Mouse (Mus musculus) limb, embryonic 15.5 days (tissue): ENCODE data around the gene Numb. TPM values are rescaled to one million over a fixed set of nuclear protein-coding genes. Genes with fewer than 3 reads are reported as not detected.

Experiments used
- ATAC-seq: fragments of 200-750 bp; cut with Nextera tagmentation; 2 replicates; pipeline ENCODE4 v1.8.0; 2017; ENCODE audit warnings: low read depth, moderate TSS enrichment; ENCODE audit not compliant: insufficient number of reproducible peaks, low FRiP score, low TSS enrichment
- H3K27ac ChIP-seq: fragments of 300-500 bp; sonication (generic); 2 replicates; pipeline ENCODE4 v1.5.1; 2015; ENCODE audit warnings: moderate library complexity, mild to moderate bottlenecking, inconsistent platforms
- H3K27me3 ChIP-seq: fragments of 300-500 bp; sonication (generic); 2 replicates; pipeline ENCODE4 v1.6.1; 2015; ENCODE audit warnings: inconsistent platforms
- H3K36me3 ChIP-seq: fragments of 300-500 bp; sonication (generic); 2 replicates; pipeline ENCODE4 v1.6.1; 2015; ENCODE audit warnings: inconsistent platforms
- H3K4me1 ChIP-seq: fragments of 300-500 bp; sonication (generic); 2 replicates; pipeline ENCODE4 v1.6.1; 2015; ENCODE audit warnings: inconsistent platforms
- H3K4me2 ChIP-seq: fragments of 300-500 bp; sonication (generic); 2 replicates; pipeline ENCODE4 v1.6.1; 2015; ENCODE audit warnings: mild to moderate bottlenecking, inconsistent platforms
- H3K4me3 ChIP-seq: fragments of 300-500 bp; sonication (generic); 2 replicates; pipeline ENCODE4 v1.5.1; 2015; ENCODE audit warnings: mild to moderate bottlenecking, inconsistent platforms
- H3K9ac ChIP-seq: fragments of 300-500 bp; sonication (generic); 2 replicates; pipeline ENCODE4 v1.6.1; 2015; ENCODE audit warnings: inconsistent platforms
- H3K9me3 ChIP-seq: fragments of 300-500 bp; sonication (generic); 2 replicates; pipeline ENCODE4 v1.6.1; 2016; ENCODE audit warnings: inconsistent platforms
- WGBS: fragments of 180-500 bp; shearing (Covaris S2); methylation state at CpG from one replicate; pipeline ENCODE4 v1.1.7; 2015; 5-methylcytosine and 5-hydroxymethylcytosine counted together
- polyA plus RNA-seq: library from polyadenylated mRNA; unstranded; fragments of >200 nt; fragmentation: Nextera tagmentation; extraction: Ambion mirVana; gene quantifications from 2 replicates; pipeline ENCODE4 v1.2.1, GENCODE M21; 2015

Numb gene
- polyA plus RNA-seq, 1 experiment from 2014 or later = 37.5 TPM

- Histone ChIP-seq H3K4me1 (no peaks in the 10 kb centered on the region), H3K4me2 (no peak overlapping the region), H3K27ac (no peak overlapping the region), H3K4me3 (no peak overlapping the region), H3K27me3 (no peaks in the 10 kb centered on the region), H3K36me3 (peaks cover 37% of the 10 kb centered on the region), H3K9ac (no peak overlapping the region), H3K9me3 (no peaks in the 10 kb centered on the region)
- WGBS = 89% methylated on average over 10 of the region's 10 CpGs
- ATAC-seq = no peak
These were observed 130.0 kb downstream of the Numb start for GRCm38 (mm10) chr12:83791737-83792136.

GRCm38 (mm10) chr12:83790749-83791148 lies 131.0 kb downstream of the Numb start:
- Histone ChIP-seq H3K9me3 (no peaks in the 10 kb centered on the region), H3K27me3 (no peaks in the 10 kb centered on the region), H3K4me2 (no peak overlapping the region), H3K36me3 (peaks cover 30% of the 10 kb centered on the region), H3K4me3 (no peak overlapping the region), H3K4me1 (no peaks in the 10 kb centered on the region), H3K9ac (no peak overlapping the region), H3K27ac (no peak overlapping the region)
- no peak for ATAC-seq
- 74% methylated on average over 4 of the region's 4 CpGs for WGBS

GRCm38 (mm10) chr12:83789781-83790140 lies 132.0 kb downstream of the Numb start:
- ATAC-seq = no peak
- Histone ChIP-seq H3K9me3 (no peaks in the 10 kb centered on the region), H3K9ac (no peak overlapping the region), H3K4me2 (no peak overlapping the region), H3K4me1 (no peaks in the 10 kb centered on the region), H3K27me3 (no peaks in the 10 kb centered on the region), H3K27ac (no peak overlapping the region), H3K4me3 (no peak overlapping the region), H3K36me3 (peaks cover 22% of the 10 kb centered on the region)
- WGBS = 26% methylated on average over 4 of the region's 4 CpGs

- H3K27me3 ChIP-seq = no peaks in the 10 kb centered on the region
- no peak overlapping the region for H3K9ac ChIP-seq
- H3K27ac ChIP-seq = no peak overlapping the region
- H3K9me3 ChIP-seq = no peaks in the 10 kb centered on the region
- 79% methylated on average over 17 of the region's 17 CpGs for WGBS
- H3K4me2 ChIP-seq = no peak overlapping the region
- peaks cover 21% of the 10 kb centered on the region for H3K36me3 ChIP-seq
- no peaks in the 10 kb centered on the region for H3K4me1 ChIP-seq
- ATAC-seq = no peak
- H3K4me3 ChIP-seq = no peak overlapping the region
These were observed 132.5 kb downstream of the Numb start for GRCm38 (mm10) chr12:83789051-83789780.

- 0 out of 2 replicates have a peak, but pooled peaks cover 4% of the 10 kb centered on the region for H3K4me1 ChIP-seq
- no peak overlapping the region for H3K27ac ChIP-seq
- H3K9me3 ChIP-seq = no peaks in the 10 kb centered on the region
- ATAC-seq = no peak
- H3K36me3 ChIP-seq = no peaks in the 10 kb centered on the region
- no peak overlapping the region for H3K4me2 ChIP-seq
- no peak overlapping the region for H3K4me3 ChIP-seq
- H3K27me3 ChIP-seq = no peaks in the 10 kb centered on the region
- WGBS = 56% methylated on average over 4 of the region's 4 CpGs
- no peak overlapping the region for H3K9ac ChIP-seq
These were observed 136.4 kb downstream of the Numb start for GRCm38 (mm10) chr12:83785305-83785704.

GRCm38 (mm10) chr12:83782669-83783068 lies 139.1 kb downstream of the Numb start:
- Histone ChIP-seq H3K27me3 (no peaks in the 10 kb centered on the region), H3K36me3 (no peaks in the 10 kb centered on the region), H3K9me3 (no peaks in the 10 kb centered on the region), H3K4me1 (0 out of 2 replicates have a peak, but pooled peaks cover 4% of the 10 kb centered on the region), H3K4me2 (no peak overlapping the region), H3K9ac (no peak overlapping the region), H3K4me3 (no peak overlapping the region), H3K27ac (no peak overlapping the region)
- 91% methylated on average over 10 of the region's 10 CpGs for WGBS
- ATAC-seq = no peak

GRCm38 (mm10) chr12:83781640-83782278 lies 140.0 kb downstream of the Numb start:
- no peaks in the 10 kb centered on the region for H3K36me3 ChIP-seq
- H3K4me2 ChIP-seq = no peak overlapping the region
- H3K4me1 ChIP-seq = 0 out of 2 replicates have a peak, but pooled peaks cover 4% of the 10 kb centered on the region
- no peaks in the 10 kb centered on the region for H3K9me3 ChIP-seq
- H3K27ac ChIP-seq = no peak overlapping the region
- no peaks in the 10 kb centered on the region for H3K27me3 ChIP-seq
- ATAC-seq = no peak
- WGBS = 66% methylated on average over 23 of the region's 23 CpGs
- H3K4me3 ChIP-seq = no peak overlapping the region
- no peak overlapping the region for H3K9ac ChIP-seq

GRCm38 (mm10) chr12:83781204-83781603 lies 140.5 kb downstream of the Numb start:
- no peaks in the 10 kb centered on the region for H3K36me3 ChIP-seq
- no peak overlapping the region for H3K9ac ChIP-seq
- H3K4me3 ChIP-seq = no peak overlapping the region
- no peaks in the 10 kb centered on the region for H3K27me3 ChIP-seq
- WGBS = 65% methylated on average over 7 of the region's 7 CpGs
- H3K27ac ChIP-seq = no peak overlapping the region
- H3K9me3 ChIP-seq = no peaks in the 10 kb centered on the region
- 0 out of 2 replicates have a peak, but pooled peaks cover 4% of the 10 kb centered on the region for H3K4me1 ChIP-seq
- H3K4me2 ChIP-seq = no peak overlapping the region
- ATAC-seq = no peak

- ATAC-seq = no peak
- Histone ChIP-seq H3K36me3 (no peaks in the 10 kb centered on the region), H3K4me1 (0 out of 2 replicates have a peak, but pooled peaks cover 4% of the 10 kb centered on the region), H3K9me3 (no peaks in the 10 kb centered on the region), H3K27me3 (no peaks in the 10 kb centered on the region), H3K9ac (no peak overlapping the region), H3K4me2 (no peak overlapping the region), H3K27ac (no peak overlapping the region), H3K4me3 (no peak overlapping the region)
- 81% methylated on average over 3 of the region's 3 CpGs for WGBS
These were observed 141.6 kb downstream of the Numb start for GRCm38 (mm10) chr12:83780181-83780580.

- Histone ChIP-seq H3K9me3 (no peaks in the 10 kb centered on the region), H3K4me3 (no peak overlapping the region), H3K4me2 (no peak overlapping the region), H3K27me3 (no peaks in the 10 kb centered on the region), H3K36me3 (no peaks in the 10 kb centered on the region), H3K9ac (no peak overlapping the region), H3K4me1 (0 out of 2 replicates have a peak, but pooled peaks cover 4% of the 10 kb centered on the region), H3K27ac (no peak overlapping the region)
- no peak for ATAC-seq
- WGBS = 85% methylated on average over 7 of the region's 7 CpGs
These were observed 145.0 kb downstream of the Numb start for GRCm38 (mm10) chr12:83776766-83777165.

GRCm38 (mm10) chr12:83775621-83776020 lies 146.1 kb downstream of the Numb start:
- 80% methylated on average over 12 of the region's 12 CpGs for WGBS
- H3K27me3 ChIP-seq = no peaks in the 10 kb centered on the region
- H3K36me3 ChIP-seq = no peaks in the 10 kb centered on the region
- peaks cover 3% of the 10 kb centered on the region for H3K4me1 ChIP-seq
- no peak overlapping the region for H3K4me2 ChIP-seq
- no peaks in the 10 kb centered on the region for H3K9me3 ChIP-seq
- H3K27ac ChIP-seq = no peak overlapping the region
- no peak for ATAC-seq
- no peak overlapping the region for H3K9ac ChIP-seq
- no peak overlapping the region for H3K4me3 ChIP-seq

- H3K9me3 ChIP-seq = no peaks in the 10 kb centered on the region
- H3K9ac ChIP-seq = no peak overlapping the region
- peaks cover 8% of the 10 kb centered on the region; the same call in 1 of the 2 replicates for H3K27me3 ChIP-seq
- H3K27ac ChIP-seq = peak overlapping the region; percentile 57; the same call in 1 of the 2 replicates
- peaks cover 50% of the 10 kb centered on the region for H3K4me1 ChIP-seq
- 7% methylated on average over 25 of the region's 25 CpGs for WGBS
- H3K4me3 ChIP-seq = no peak overlapping the region
- H3K4me2 ChIP-seq = peak overlapping the region; percentile 28
- ATAC-seq = no peak
- no peaks in the 10 kb centered on the region for H3K36me3 ChIP-seq
These were observed 151.1 kb downstream of the Numb start for GRCm38 (mm10) chr12:83770418-83771256.
